Mouse (Mus musculus) MEL (cell line): ENCODE results near the gene Tln2. TPM values are rescaled to one million over a fixed set of nuclear protein-coding genes. Genes with fewer than 3 reads are reported as not detected.

ENCODE experiments used
- DNase-seq: peaks from one replicate; pipeline ENCODE4 v3.0.0; 2011; ENCODE audit warnings: low read depth, low spot score
- H3K27ac ChIP-seq: 2 replicates; pipeline ENCODE4 v1.5.1; 2012; ENCODE audit warnings: low read depth, mild to moderate bottlenecking, control low read depth, low read length, moderate library complexity; ENCODE audit not compliant: control insufficient read depth
- H3K27me3 ChIP-seq, 2 experiments: fragments of 150-350 bp in 1 of 2; sonication (generic) in 1 of 2; 2 replicates each; pipeline ENCODE4 v1.6.1; 2012; ENCODE audit warnings: low read length in 2 of 2, mild to moderate bottlenecking in 2 of 2, improper control_type of control experiment in 1 of 2, moderate library complexity in 1 of 2; ENCODE audit not compliant: insufficient read depth in 2 of 2, control insufficient read depth in 1 of 2
- H3K36me3 ChIP-seq, 2 experiments: 2 replicates each; pipeline ENCODE4 v1.6.1; 2012 to 2014; ENCODE audit warnings: low read length in 2 of 2, improper control_type of control experiment in 1 of 2, inconsistent platforms in 1 of 2, mild to moderate bottlenecking in 1 of 2; ENCODE audit not compliant: insufficient read depth in 2 of 2, control insufficient read depth in 1 of 2
- H3K4me1 ChIP-seq, 2 experiments: fragments of 150-350 bp in 1 of 2; sonication (generic) in 1 of 2; 2 replicates each; pipeline ENCODE4 v1.6.1; 2012; ENCODE audit warnings: low read length in 2 of 2, improper control_type of control experiment in 1 of 2, mild to moderate bottlenecking in 1 of 2; ENCODE audit not compliant: insufficient read depth in 2 of 2, control insufficient read depth in 1 of 2
- H3K4me3 ChIP-seq, 2 experiments: fragments of 150-350 bp in 1 of 2; sonication (generic) in 1 of 2; 2 replicates each; pipeline ENCODE4 v1.5.1; 2012; ENCODE audit warnings: low read depth in 2 of 2, low read length in 2 of 2, mild to moderate bottlenecking in 2 of 2, moderate library complexity in 2 of 2, control low read depth in 1 of 2, improper control_type of control experiment in 1 of 2; ENCODE audit not compliant: control insufficient read depth in 1 of 2, insufficient read depth in 1 of 2
- H3K79me2 ChIP-seq: 2 replicates; pipeline ENCODE4 v1.6.1; 2012; ENCODE audit warnings: mild to moderate bottlenecking, low read length, moderate library complexity; ENCODE audit not compliant: control insufficient read depth, poor library complexity, insufficient read depth
- H3K9ac ChIP-seq: 2 replicates; pipeline ENCODE4 v1.6.1; 2012; ENCODE audit warnings: low read depth, mild to moderate bottlenecking, control low read depth, low read length, moderate library complexity; ENCODE audit not compliant: control insufficient read depth, poor library complexity, severe bottlenecking
- H3K9me3 ChIP-seq: fragments of 150-350 bp; sonication (generic); replicated peaks from 2 replicates; pipeline ENCODE4 v1.6.1; 2012; ENCODE audit warnings: mild to moderate bottlenecking, low read length, improper control_type of control experiment, moderate library complexity; ENCODE audit not compliant: insufficient read depth
- E2F4 ChIP-seq: IDR thresholded peaks from 2 replicates; pipeline ENCODE4 v1.6.1; 2011; ENCODE audit warnings: low read depth, low read length, improper control_type of control experiment, borderline replicate concordance
- EP300 ChIP-seq, 2 experiments: IDR thresholded peaks; 2 replicates each; pipeline ENCODE4 v1.6.1; 2011; ENCODE audit warnings: improper control_type of control experiment in 2 of 2, low read length in 2 of 2, low read depth in 1 of 2, mild to moderate bottlenecking in 1 of 2
- ETS1 ChIP-seq: IDR thresholded peaks from 2 replicates; pipeline ENCODE4 v1.6.1; 2012; ENCODE audit warnings: low read depth, mild to moderate bottlenecking, inconsistent platforms, low read length, improper control_type of control experiment, moderate library complexity
- GABPA ChIP-seq: IDR thresholded peaks from 2 replicates; pipeline ENCODE4 v1.6.1; 2012; ENCODE audit warnings: low read depth, mild to moderate bottlenecking, inconsistent platforms, low read length, improper control_type of control experiment, moderate library complexity
- GATA1 ChIP-seq: IDR thresholded peaks from 2 replicates; pipeline ENCODE4 v1.6.1; 2011; ENCODE audit warnings: low read depth, low read length, improper control_type of control experiment
- JUND ChIP-seq: IDR thresholded peaks from 2 replicates; pipeline ENCODE4 v1.6.1; 2011; ENCODE audit warnings: low read depth, mild to moderate bottlenecking, improper control_type of control experiment, low read length
- MAFK ChIP-seq: IDR thresholded peaks from 2 replicates; pipeline ENCODE4 v1.6.1; 2011; ENCODE audit warnings: low read depth, mild to moderate bottlenecking, low read length, improper control_type of control experiment, borderline replicate concordance
- MAZ ChIP-seq: IDR thresholded peaks from 2 replicates; pipeline ENCODE4 v1.6.1; 2012; ENCODE audit warnings: low read depth, mild to moderate bottlenecking, inconsistent platforms, low read length, improper control_type of control experiment
- MEF2A ChIP-seq: IDR thresholded peaks from 2 replicates; pipeline ENCODE4 v1.6.1; 2014; ENCODE audit warnings: low read depth, mild to moderate bottlenecking, inconsistent platforms, low read length, improper control_type of control experiment; ENCODE audit not compliant: poor library complexity, insufficient replicate concordance, severe bottlenecking; ENCODE audit errors: extremely low read depth
- MYC ChIP-seq: IDR thresholded peaks from 2 replicates; pipeline ENCODE4 v1.6.1; 2011; ENCODE audit warnings: low read depth, mild to moderate bottlenecking, low read length, improper control_type of control experiment, moderate library complexity
- NRF1 ChIP-seq: IDR thresholded peaks from 2 replicates; pipeline ENCODE4 v1.6.1; 2014; ENCODE audit warnings: low read depth, mild to moderate bottlenecking, inconsistent platforms, low read length, improper control_type of control experiment, moderate library complexity; ENCODE audit not compliant: poor library complexity, insufficient read depth, severe bottlenecking
- POLR2A ChIP-seq, 2 experiments: IDR thresholded peaks; 2 replicates each; pipeline ENCODE4 v1.6.1; 2011 to 2012; ENCODE audit warnings: low read length in 2 of 2, mild to moderate bottlenecking in 2 of 2, control low read depth in 1 of 2, improper control_type of control experiment in 1 of 2, low read depth in 1 of 2, moderate library complexity in 1 of 2; ENCODE audit not compliant: control insufficient read depth in 1 of 2, insufficient read depth in 1 of 2, poor library complexity in 1 of 2
- RAD21 ChIP-seq: IDR thresholded peaks from 2 replicates; pipeline ENCODE4 v1.6.1; 2011; ENCODE audit warnings: mild to moderate bottlenecking, low read depth, low read length, improper control_type of control experiment
- SIN3A ChIP-seq: IDR thresholded peaks from 2 replicates; pipeline ENCODE4 v1.6.1; 2012; ENCODE audit warnings: low read length, improper control_type of control experiment, inconsistent platforms
- TAL1 ChIP-seq: IDR thresholded peaks from 2 replicates; pipeline ENCODE4 v1.6.1; 2012; ENCODE audit warnings: mild to moderate bottlenecking, inconsistent platforms, low read length, moderate library complexity, mixed read lengths
- TBP ChIP-seq: IDR thresholded peaks from 2 replicates; pipeline ENCODE4 v1.8.0; 2011; ENCODE audit warnings: low read depth, low read length, improper control_type of control experiment
- TCF12 ChIP-seq: IDR thresholded peaks from 2 replicates; pipeline ENCODE4 v1.6.1; 2014; ENCODE audit warnings: low read depth, mild to moderate bottlenecking, inconsistent platforms, low read length, improper control_type of control experiment, moderate library complexity
- UBTF ChIP-seq: IDR thresholded peaks from 2 replicates; pipeline ENCODE4 v1.6.1; 2012; ENCODE audit warnings: low read depth, mild to moderate bottlenecking, inconsistent platforms, low read length, improper control_type of control experiment, moderate library complexity, borderline replicate concordance; ENCODE audit not compliant: insufficient read depth
- USF1 ChIP-seq: IDR thresholded peaks from 2 replicates; pipeline ENCODE4 v1.6.1; 2014; ENCODE audit warnings: low read depth, mild to moderate bottlenecking, inconsistent platforms, low read length, improper control_type of control experiment, moderate library complexity
- ZMIZ1 ChIP-seq: IDR thresholded peaks from 2 replicates; pipeline ENCODE4 v1.6.1; 2012; ENCODE audit warnings: low read depth, mild to moderate bottlenecking, inconsistent platforms, low read length, improper control_type of control experiment, moderate library complexity
- ZNF384 ChIP-seq: IDR thresholded peaks from 2 replicates; pipeline ENCODE4 v1.6.1; 2012; ENCODE audit warnings: low read depth, mild to moderate bottlenecking, inconsistent platforms, low read length, improper control_type of control experiment
- polyA plus RNA-seq, 2 experiments: library from polyadenylated mRNA; stranded (reverse) in 1 of 2; unstranded in 1 of 2; fragments of >175 nt in 1 of 2; fragments of >200 nt in 1 of 2; gene quantifications; 2 replicates each; pipeline versions ENCODE4 v1.2.1 to v1.2.4; 2012; ENCODE audit warnings: low replicate concordance in 2 of 2, low read depth in 1 of 2; ENCODE audit not compliant: insufficient read length in 2 of 2, insufficient read depth in 1 of 2, missing spikeins in 1 of 2
- total RNA-seq: library from RNA; depleted of rRNA; stranded (reverse); fragments of 300-350 nt; gene quantifications from 2 replicates; pipeline ENCODE4 v1.2.3, GENCODE M21; 2012

Gene Tln2
- total and polyA plus RNA-seq, 3 experiments: not detected

GRCm38 (mm10) chr9:67303038-67303437 lies 256.5 kb downstream of the Tln2 start:
- no peak overlapping the region for H3K9ac ChIP-seq
- no peak overlapping the region for H3K4me3 ChIP-seq
- TF ChIP-seq UBTF: no peak
- TF ChIP-seq ZMIZ1: no peak
- TF ChIP-seq TCF12: no peak
- no peak for TF ChIP-seq TBP
- TF ChIP-seq SIN3A: no peak
- TF ChIP-seq POLR2A (IDR thresholded peaks at IDR 0.05; ENCODE audit: control insufficient read depth in 1 of 2, insufficient read depth in 1 of 2, low read depth in 1 of 2, low read length in 2 of 2, poor library complexity in 1 of 2): no peak
- TF ChIP-seq MEF2A: no peak
- TF ChIP-seq MAFK: no peak
- no peak for TF ChIP-seq USF1
- no peak for TF ChIP-seq RAD21
- no peak for TF ChIP-seq TAL1
- no peak for TF ChIP-seq GABPA
- no peaks in the 10 kb centered on the region for H3K36me3 ChIP-seq
- no peaks in the 10 kb centered on the region for H3K27me3 ChIP-seq
- DNase-seq: no peak
- no peaks in the 10 kb centered on the region for H3K79me2 ChIP-seq
- no peak overlapping the region for H3K27ac ChIP-seq
- no peaks in the 10 kb centered on the region for H3K4me1 ChIP-seq
- H3K9me3 ChIP-seq: no peaks in the 10 kb centered on the region

- H3K27ac ChIP-seq: no peak overlapping the region
Measured at GRCm38 (mm10) chr9:67302386-67302989, 257.0 kb downstream of the Tln2 start.

More at GRCm38 (mm10) chr9:67302386-67302989, 257.0 kb downstream of the Tln2 start:
- Histone ChIP-seq H3K4me1 (no peaks in the 10 kb centered on the region), H3K9me3 (no peaks in the 10 kb centered on the region), H3K9ac (no peak overlapping the region), H3K36me3 (no peaks in the 10 kb centered on the region), H3K79me2 (no peaks in the 10 kb centered on the region), H3K27me3 (no peaks in the 10 kb centered on the region), H3K4me3 (no peak overlapping the region)
- no peak for TF ChIP-seq E2F4
- TF ChIP-seq EP300 (IDR thresholded peaks at IDR 0.05; ENCODE audit: low read depth in 1 of 2, low read length in 2 of 2): no peak
- TF ChIP-seq ZNF384: no peak
- TF ChIP-seq JUND: no peak
- no peak for TF ChIP-seq MYC
- no peak for TF ChIP-seq MAZ
- no peak for TF ChIP-seq MAFK
- no peak for TF ChIP-seq NRF1
- no peak for TF ChIP-seq TCF12
- TF ChIP-seq GATA1: no peak
- TF ChIP-seq ETS1: no peak
- no peak for DNase-seq
